20 mouse cellular contexts compared by ENCODE assay signal in the genomic region with DNA sequence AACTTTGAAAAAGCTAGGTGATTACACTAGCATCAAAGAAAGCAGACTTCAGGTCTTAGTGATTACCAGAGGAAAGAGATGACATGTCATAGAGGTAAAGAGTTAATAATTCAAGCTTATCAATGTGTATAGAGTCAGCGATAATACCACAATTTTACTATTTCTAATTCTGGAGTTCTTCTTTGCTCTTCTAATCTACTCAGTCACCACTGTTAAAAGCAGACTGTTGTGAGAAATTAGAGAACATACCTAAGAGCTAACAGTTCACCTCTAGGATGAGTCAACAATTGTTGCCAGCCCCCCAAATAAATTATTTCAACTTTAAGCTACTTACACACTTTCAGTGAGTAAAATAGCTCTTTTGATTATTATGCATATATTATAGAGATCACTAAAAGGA. TPM values are rescaled to one million over a fixed set of nuclear protein-coding genes. Genes with fewer than 3 reads are reported as not detected.
DNase-seq lines count a peak whose midpoint lies in the region; ATAC-seq and TF ChIP-seq lines count a peak whose summit lies in the region.
"Had no signal": no experiment of that assay in that cellular context is flagged by ENCODE, and none has a peak within 500 bp of the region (broad histone marks: within the 10 kb centered on the region; RNA-seq: fewer than 3 reads in every experiment).

No protein-coding gene starts in this region.

- no peak for TF ChIP-seq RAD21 in MEL (IDR thresholded peaks at IDR 0.05; ENCODE audit: low read depth, low read length)

- TF ChIP-seq EP300 in MEL (IDR thresholded peaks at IDR 0.05; ENCODE audit: low read depth in 1 of 2, low read length in 2 of 2) = peak; percentile 82

- no peaks in the 10 kb centered on the region for H3K27me3 ChIP-seq in midbrain, embryonic 11.5 days (ENCODE audit: control insufficient read depth, insufficient read depth, low read length)
- H3K27me3 ChIP-seq in midbrain, embryonic 14.5 days (ENCODE audit: control insufficient read depth, insufficient read depth, low read length) = no peaks in the 10 kb centered on the region
- H3K27me3 ChIP-seq in MEL (ENCODE audit: control insufficient read depth in 1 of 2, insufficient read depth in 2 of 2, low read length in 2 of 2) = no peaks in the 10 kb centered on the region
- H3K27me3 ChIP-seq: CH12.LX, Patski had no signal

- H3K9me3 ChIP-seq in midbrain, embryonic 11.5 days (ENCODE audit: control insufficient read depth, low read length) = no peaks in the 10 kb centered on the region
- H3K9me3 ChIP-seq in midbrain, embryonic 14.5 days (ENCODE audit: control insufficient read depth, low read length) = no peaks in the 10 kb centered on the region
- no peaks in the 10 kb centered on the region for H3K9me3 ChIP-seq in MEL (replicated peaks; ENCODE audit: insufficient read depth, low read length)
- H3K9me3 ChIP-seq: G1E had no signal

- H3K4me2 ChIP-seq in midbrain, embryonic 11.5 days = no peak overlapping the region
- H3K4me2 ChIP-seq in midbrain, embryonic 14.5 days (ENCODE audit: low read length) = no peak overlapping the region

- H3K36me3 ChIP-seq in midbrain, embryonic 11.5 days (ENCODE audit: control insufficient read depth, insufficient read depth, low read length) = no peaks in the 10 kb centered on the region
- H3K36me3 ChIP-seq in midbrain, embryonic 14.5 days (ENCODE audit: control insufficient read depth, insufficient read depth, low read length) = no peaks in the 10 kb centered on the region
- H3K36me3 ChIP-seq in MEL (ENCODE audit: control insufficient read depth in 1 of 2, insufficient read depth in 2 of 2, low read length in 2 of 2) = peaks cover 3 to 23% of the 10 kb centered on the region in 2 experiments

- TF ChIP-seq POLR2A in MEL (IDR thresholded peaks at IDR 0.05; ENCODE audit: control insufficient read depth in 1 of 2, insufficient read depth in 1 of 2, low read depth in 1 of 2, low read length in 2 of 2, poor library complexity in 1 of 2) = no peak

- WGBS in midbrain, embryonic 11.5 days = 95% methylated on average over 1 of the region's 1 CpGs
- 98% methylated on average over 1 of the region's 1 CpGs for WGBS in midbrain, embryonic 14.5 days

- no peak for TF ChIP-seq CTCF in MEL (IDR thresholded peaks at IDR 0.05 in 2 of 3, conservative IDR thresholded peaks at IDR 0.05 in 1 of 3; ENCODE audit: control insufficient read depth in 1 of 3, insufficient read depth in 1 of 3, low read depth in 2 of 3, low read length in 3 of 3, poor library complexity in 1 of 3, severe bottlenecking in 1 of 3)

- no peaks in the 10 kb centered on the region for H3K4me1 ChIP-seq in midbrain, embryonic 11.5 days (ENCODE audit: control insufficient read depth, insufficient read depth, low read length)
- no peaks in the 10 kb centered on the region for H3K4me1 ChIP-seq in midbrain, embryonic 14.5 days (ENCODE audit: control insufficient read depth, insufficient read depth, low read length)
- H3K4me1 ChIP-seq in MEL (ENCODE audit: control insufficient read depth in 1 of 2, insufficient read depth in 2 of 2, low read length in 2 of 2) = peaks cover 4 to 18% of the 10 kb centered on the region in 2 experiments; a peak in 3 of 4 replicates

- no peak overlapping the region for H3K9ac ChIP-seq in midbrain, embryonic 11.5 days (ENCODE audit: low read length)
- no peak overlapping the region for H3K9ac ChIP-seq in midbrain, embryonic 14.5 days (replicated peaks; ENCODE audit: low read length)
- no peak overlapping the region for H3K9ac ChIP-seq in MEL (ENCODE audit: control insufficient read depth, low read depth, low read length, poor library complexity, severe bottlenecking)

- no peak for ATAC-seq in midbrain, embryonic 11.5 days (ENCODE audit: low FRiP score)
- no peak for ATAC-seq in midbrain, embryonic 14.5 days (ENCODE audit: low FRiP score, low TSS enrichment)
- ATAC-seq: activated CD4-positive, CD25-positive, alpha-beta regulatory T cell, adult 4 months; CD4-positive, CD25-positive, alpha-beta regulatory T cell, adult 4 months; Patski had no signal

- peaks cover 14% of the 10 kb centered on the region for H3K79me2 ChIP-seq in MEL (ENCODE audit: control insufficient read depth, insufficient read depth, low read length, poor library complexity)

- no peak overlapping the region for H3K27ac ChIP-seq in midbrain, embryonic 11.5 days (ENCODE audit: low read depth, low read length)
- no peak overlapping the region for H3K27ac ChIP-seq in midbrain, embryonic 14.5 days (replicated peaks; ENCODE audit: low read depth, low read length)
- H3K27ac ChIP-seq in MEL (ENCODE audit: control insufficient read depth, low read depth, low read length) = no peak overlapping the region

- H3K4me3 ChIP-seq in midbrain, embryonic 11.5 days (ENCODE audit: low read depth, low read length) = no peak overlapping the region
- no peak overlapping the region for H3K4me3 ChIP-seq in midbrain, embryonic 14.5 days (replicated peaks; ENCODE audit: low read depth, low read length)
- no peak overlapping the region for H3K4me3 ChIP-seq in MEL (ENCODE audit: control insufficient read depth in 1 of 2, insufficient read depth in 1 of 2, low read depth in 2 of 2, low read length in 2 of 2)

- DNase-seq in midbrain, embryonic 11.5 days (ENCODE audit: low spot score, missing footprints) = peak; percentile 39
- DNase-seq in midbrain, embryonic 14.5 days = no peak
- DNase-seq in MEL (ENCODE audit: low read depth, low spot score) = peak; percentile 55
- DNase-seq in cerebellum, postnatal 10 days = no peak
- DNase-seq: adrenal gland, adult 2 months; adrenal gland, adult 8-10 months; adrenal gland, postnatal 10 days; adrenal gland, postnatal 14 days; adrenal gland, postnatal 25 days; adrenal gland, postnatal 36 days; B cell, adult 2 months; cerebellum, adult 11 months; cerebellum, adult 11-12 months; cerebellum, adult 18-20 months; cerebellum, adult 2 months had no signal

TF ChIP-seq in MEL, 35 proteins besides CTCF, POLR2A, EP300 and RAD21:
- no peak for TF ChIP-seq BHLHE40 (IDR thresholded peaks at IDR 0.05; ENCODE audit: borderline replicate concordance, low read depth, low read length)
- no peak for TF ChIP-seq UBTF (IDR thresholded peaks at IDR 0.05; ENCODE audit: borderline replicate concordance, insufficient read depth, low read depth, low read length)
- TF ChIP-seq GATA1 (IDR thresholded peaks at IDR 0.05; ENCODE audit: low read depth, low read length) = peak; percentile 83
- 0 out of 2 replicates have a peak, but pooled peaks have one; percentile 13 for TF ChIP-seq MYB (IDR thresholded peaks at IDR 0.05; ENCODE audit: low read depth, low read length)
- no peak for TF ChIP-seq USF1 (IDR thresholded peaks at IDR 0.05; ENCODE audit: low read depth, low read length)
- no peak for TF ChIP-seq ELF1 (IDR thresholded peaks at IDR 0.05; ENCODE audit: low read depth, low read length)
- TF ChIP-seq MAZ (IDR thresholded peaks at IDR 0.05; ENCODE audit: low read depth, low read length) = no peak
- TF ChIP-seq MEF2A (IDR thresholded peaks at IDR 0.05; ENCODE audit: extremely low read depth, insufficient replicate concordance, low read depth, low read length, poor library complexity, severe bottlenecking) = peak; percentile 82; the same call in 1 of the 2 replicates
- no peak for TF ChIP-seq MAX (IDR thresholded peaks at IDR 0.05; ENCODE audit: low read length)
- TF ChIP-seq SIN3A (IDR thresholded peaks at IDR 0.05; ENCODE audit: low read length) = peak; percentile 72; the same call in 1 of the 2 replicates
- TF ChIP-seq NELFE (IDR thresholded peaks at IDR 0.05; ENCODE audit: low read depth, low read length) = no peak
- no peak for TF ChIP-seq MXI1 (IDR thresholded peaks at IDR 0.05; ENCODE audit: low read depth, low read length)
- TF ChIP-seq SMC3 (IDR thresholded peaks at IDR 0.05; ENCODE audit: low read depth, low read length) = no peak
- TF ChIP-seq TCF12 (IDR thresholded peaks at IDR 0.05; ENCODE audit: low read depth, low read length) = peak; percentile 51; the same call in 1 of the 2 replicates
- TF ChIP-seq MYC (IDR thresholded peaks at IDR 0.05; ENCODE audit: low read depth, low read length) = peak; percentile 54; the same call in 1 of the 2 replicates
- TF ChIP-seq RCOR1 (IDR thresholded peaks at IDR 0.05; ENCODE audit: low read depth, low read length) = peak; percentile 45; the same call in 1 of the 2 replicates
- peak; percentile 79 for TF ChIP-seq ETS1 (IDR thresholded peaks at IDR 0.05; ENCODE audit: low read depth, low read length)
- peak; percentile 37; the same call in 1 of the 2 replicates for TF ChIP-seq HCFC1 (IDR thresholded peaks at IDR 0.05; ENCODE audit: low read depth, low read length)

RNA-seq across cellular contexts. Expression of a gene that starts 28.1 kb away (rescaled TPM):
- polyA plus RNA-seq in midbrain, embryonic 11.5 days (2014; fragmentation: Nextera tagmentation; extraction: Ambion mirVana) = 15.8 and 16.6 TPM in 2 replicates
- polyA plus RNA-seq in midbrain, embryonic 14.5 days (2014; fragmentation: Nextera tagmentation; extraction: Ambion mirVana) = 17.9 and 18.9 TPM in 2 replicates
- total RNA-seq in MEL (2012; rRNA removed) = 41.7 and 44.3 TPM in 2 replicates
- polyA plus RNA-seq in MEL (2012; ENCODE audit: insufficient read depth in 1 of 2, insufficient read length in 2 of 2, low read depth in 1 of 2, low replicate concordance in 2 of 2, missing spikeins in 1 of 2) = 10 to 100 TPM in 1 of 2 experiments, not detected in 1; 17.2 TPM

Comparison
In these comparisons a context has a peak if more than half of its experiments do, and no peak if none do; other contexts are left out.
1. DNase-seq: peak in midbrain, embryonic 11.5 days (single experiment) and MEL (single experiment); none in midbrain, embryonic 14.5 days (single experiment) and cerebellum, postnatal 10 days (0 of 2).